Mouse (Mus musculus): ENCODE results near the gene Tet3.

DNA sequence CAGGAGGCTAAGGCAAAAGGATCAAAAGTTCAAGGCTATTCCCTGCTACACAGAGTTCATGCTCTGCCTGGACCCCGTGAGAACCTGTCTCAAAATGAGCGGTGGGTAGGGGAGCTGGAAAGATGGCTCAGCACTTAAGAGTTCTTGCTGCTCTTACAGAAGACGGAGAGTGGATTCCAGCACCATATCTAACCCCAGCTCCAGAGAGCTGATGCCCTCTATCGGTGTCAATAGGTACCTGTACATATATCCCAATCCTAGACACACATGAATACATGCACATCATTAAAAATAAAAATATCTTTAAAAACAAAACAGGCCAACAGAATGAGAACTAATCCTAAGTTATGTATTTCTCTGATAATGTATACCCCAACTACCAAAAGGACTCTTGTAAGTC lies 19.3 kb upstream of the Tet3 start:
- TF ChIP-seq MAFK (IDR thresholded peaks at IDR 0.05; ENCODE audit: insufficient read depth, low read depth, low read length) (no peak), ZC3H11A (IDR thresholded peaks at IDR 0.05; ENCODE audit: borderline replicate concordance, low read depth, low read length) (no peak), ZNF384 (IDR thresholded peaks at IDR 0.05; ENCODE audit: low read depth, low read length) (no peak), CHD2 (IDR thresholded peaks at IDR 0.05; ENCODE audit: low read depth, low read length) (no peak)

Data from ES-E14 (cell line).